Mouse (Mus musculus) hindbrain, embryonic 16.5 days (tissue): ENCODE data around the gene Vmn1r176. TPM values are rescaled to one million over a fixed set of nuclear protein-coding genes. Genes with fewer than 3 reads are reported as not detected.
"Not testable (repeated sequence)": the region's sequence is repeated elsewhere in the genome, so short reads cannot be mapped to it uniquely, and the experiment has no call there.

Source experiments
- ATAC-seq: fragments of 200-750 bp; cut with Nextera tagmentation; 2 replicates; pipeline ENCODE4 v1.8.0; 2017; ENCODE audit warnings: moderate TSS enrichment, moderate library complexity
- H3K27ac ChIP-seq: fragments of 300-500 bp; sonication (generic); 2 replicates; pipeline ENCODE4 v1.5.1; 2014; ENCODE audit warnings: low read depth, mild to moderate bottlenecking, control low read depth, low read length, moderate library complexity
- H3K27me3 ChIP-seq: fragments of 300-500 bp; sonication (generic); replicated peaks from 2 replicates; pipeline ENCODE4 v1.6.1; 2014; ENCODE audit warnings: low read length; ENCODE audit not compliant: control insufficient read depth, insufficient read depth
- H3K36me3 ChIP-seq: fragments of 300-500 bp; sonication (generic); 2 replicates; pipeline ENCODE4 v1.6.1; 2014; ENCODE audit warnings: mild to moderate bottlenecking, low read length, moderate library complexity, mixed read lengths; ENCODE audit not compliant: control insufficient read depth, insufficient read depth
- H3K4me1 ChIP-seq: fragments of 300-500 bp; sonication (generic); 2 replicates; pipeline ENCODE4 v1.6.1; 2014; ENCODE audit warnings: low read depth, low read length; ENCODE audit not compliant: control insufficient read depth, insufficient read depth
- H3K4me2 ChIP-seq: fragments of 300-500 bp; sonication (generic); 2 replicates; pipeline ENCODE4 v1.6.1; 2014; ENCODE audit warnings: mild to moderate bottlenecking, low read length, control low read depth, moderate library complexity
- H3K4me3 ChIP-seq: fragments of 300-500 bp; sonication (generic); 2 replicates; pipeline ENCODE4 v1.5.1; 2014; ENCODE audit warnings: mild to moderate bottlenecking, low read length, control low read depth, moderate library complexity
- H3K9ac ChIP-seq: fragments of 300-500 bp; sonication (generic); 2 replicates; pipeline ENCODE4 v1.6.1; 2014; ENCODE audit warnings: low read depth, mild to moderate bottlenecking, control low read depth, low read length, moderate library complexity
- H3K9me3 ChIP-seq: fragments of 300-500 bp; sonication (generic); 2 replicates; pipeline ENCODE4 v1.6.1; 2014; ENCODE audit warnings: mild to moderate bottlenecking, low read length, moderate library complexity; ENCODE audit not compliant: control insufficient read depth
- WGBS: fragments of 180-500 bp; shearing (Covaris S2); extraction: QIAGEN DNeasy Blood & Tissue Kit; methylation state at CpG from one replicate; pipeline ENCODE4 v1.1.7; 2014; 5-methylcytosine and 5-hydroxymethylcytosine counted together
- polyA plus RNA-seq: library from polyadenylated mRNA; unstranded; fragments of >200 nt; fragmentation: Nextera tagmentation; extraction: Ambion mirVana; gene quantifications from 2 replicates; pipeline ENCODE4 v1.2.1, GENCODE M21; 2015

Vmn1r176 gene
- not detected in 2 replicates for polyA plus RNA-seq

DNA sequence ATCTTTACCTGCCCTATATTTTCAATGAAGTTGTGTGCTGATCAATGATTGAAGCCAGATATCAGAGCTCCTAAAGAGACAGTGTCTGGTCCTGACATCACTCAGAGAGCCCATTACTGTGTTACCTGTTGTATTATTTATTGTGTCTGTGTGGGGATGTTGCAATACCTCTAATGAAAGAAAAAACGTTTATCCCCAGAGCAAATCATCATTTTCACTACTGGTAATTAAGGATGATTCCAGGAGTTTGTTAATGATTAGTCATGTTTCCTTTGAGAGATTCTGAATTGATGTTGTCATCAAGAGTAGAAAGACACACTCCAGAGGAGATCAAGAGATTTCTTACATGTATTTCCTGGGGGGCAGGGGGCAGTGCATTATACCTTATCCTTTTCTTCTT is at the start of gene Vmn1r176:
Vmn1r176 (minus strand) TSS at position 101 of the 400 bp plus-strand sequence.
- WGBS = no CpG with 5 or more reads among the region's 1 CpGs
- not testable (repeated sequence) for H3K27ac ChIP-seq, H3K9me3 ChIP-seq, H3K36me3 ChIP-seq, H3K4me1 ChIP-seq, H3K4me2 ChIP-seq, H3K9ac ChIP-seq, H3K27me3 ChIP-seq, H3K4me3 ChIP-seq, ATAC-seq

DNA sequence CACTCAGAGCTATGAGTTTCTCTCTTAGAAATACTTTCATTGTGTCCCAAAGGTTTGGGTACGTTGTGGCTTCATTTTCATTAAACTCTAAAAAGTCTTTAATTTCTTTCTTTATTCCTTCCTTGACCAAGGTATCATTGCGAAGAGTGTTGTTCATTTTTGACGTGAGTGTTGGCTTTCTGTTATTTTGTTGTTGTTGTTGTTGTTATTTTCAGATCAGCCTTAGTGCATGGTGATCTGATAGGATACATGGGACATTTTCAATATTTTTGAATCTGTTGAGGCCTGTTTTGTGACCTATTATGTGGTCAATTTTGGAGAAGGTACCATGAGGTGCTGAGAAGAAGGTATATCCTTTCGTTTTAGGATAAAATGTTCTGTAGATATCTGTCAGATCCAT is 39.7 kb upstream of the Vmn1r176 start:
- 63% methylated on average over 3 of the region's 4 CpGs for WGBS
- not testable (repeated sequence) for H3K4me1 ChIP-seq, ATAC-seq

DNA sequence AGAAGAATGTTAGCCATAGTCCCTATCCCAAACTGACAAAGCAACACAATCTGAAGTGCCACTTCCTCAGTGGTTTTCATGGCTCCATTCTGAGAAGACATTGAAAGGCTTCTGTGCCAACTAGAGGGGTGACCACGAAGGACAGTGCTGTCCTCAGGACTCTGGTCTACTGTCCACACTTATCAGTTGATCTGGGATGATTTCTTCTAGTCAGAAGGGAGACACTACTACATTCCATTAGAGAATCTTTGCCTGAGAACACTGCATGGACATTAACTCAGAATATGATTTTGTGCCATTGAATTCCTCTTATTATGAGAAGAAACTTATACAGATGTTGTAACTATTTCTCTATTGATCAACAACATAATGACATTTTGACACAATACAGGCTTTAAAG is 29.2 kb upstream of the Vmn1r176 start, which contains the start of gene Vmn1r177:
Vmn1r177 (minus strand) TSS at position 101 of the 400 bp plus-strand sequence.
- not testable (repeated sequence) for H3K4me1 ChIP-seq, H3K4me3 ChIP-seq, H3K4me2 ChIP-seq, H3K9me3 ChIP-seq, H3K27ac ChIP-seq, ATAC-seq, H3K27me3 ChIP-seq, H3K9ac ChIP-seq, H3K36me3 ChIP-seq
- 11% methylated on average over 1 of the region's 1 CpGs for WGBS

More for the DNA sequence above, 39.7 kb upstream of the Vmn1r176 start:
- not testable (repeated sequence) for H3K4me2 ChIP-seq, H3K36me3 ChIP-seq, H3K9ac ChIP-seq, H3K4me3 ChIP-seq, H3K9me3 ChIP-seq, H3K27ac ChIP-seq, H3K27me3 ChIP-seq

DNA sequence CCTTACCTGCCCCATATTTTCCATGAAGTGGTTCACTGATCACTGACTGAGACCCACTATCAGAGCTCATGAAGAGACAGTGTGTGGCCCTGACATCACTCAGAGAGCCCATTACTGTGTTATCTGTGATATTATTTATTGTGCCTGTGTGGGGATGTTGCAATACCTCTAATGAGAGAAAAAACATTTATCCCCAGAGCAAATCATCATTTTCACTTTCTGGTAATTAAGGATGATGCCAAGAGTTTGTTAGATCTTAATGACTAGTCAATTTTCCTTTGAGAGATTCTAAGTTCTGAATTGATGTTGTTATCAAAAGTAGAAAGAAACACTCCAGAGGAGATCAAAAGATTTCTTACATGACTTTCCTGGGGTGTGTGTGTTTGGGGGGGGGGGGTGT is 26.6 kb downstream of the Vmn1r176 start, which contains the start of gene Vmn1r175:
Vmn1r175 (minus strand) TSS at position 101 of the 400 bp plus-strand sequence.
- not testable (repeated sequence) for H3K27ac ChIP-seq, H3K4me3 ChIP-seq, H3K9ac ChIP-seq, H3K4me1 ChIP-seq, H3K9me3 ChIP-seq, ATAC-seq, H3K27me3 ChIP-seq, H3K4me2 ChIP-seq, H3K36me3 ChIP-seq

- Histone ChIP-seq H3K27me3 (no peaks in the 10 kb centered on the region), H3K9me3 (peaks cover 37% of the 10 kb centered on the region), H3K36me3 (no peaks in the 10 kb centered on the region), H3K27ac (no peak overlapping the region), H3K4me3 (no peak overlapping the region), H3K4me2 (no peak overlapping the region), H3K9ac (no peak overlapping the region), H3K4me1 (no peaks in the 10 kb centered on the region)
- ATAC-seq = no peak
- WGBS = 80% methylated on average over 6 of the region's 6 CpGs
Measured at GRCm38 (mm10) chr7:23784526-23784925, 52.6 kb downstream of the Vmn1r176 start.

Other genes starting within 250 kb of the Vmn1r176 start
- gene Vmn1r170, start 231.2 kb downstream of the Vmn1r176 start, polyA plus RNA-seq = not detected in 2 replicates
- not detected in 2 replicates for gene Vmn1r171, start 206.7 kb downstream of the Vmn1r176 start, polyA plus RNA-seq
- not detected in 2 replicates for gene Vmn1r172, start 179.1 kb downstream of the Vmn1r176 start, polyA plus RNA-seq
- not detected in 2 replicates for gene Vmn1r173, start 136.7 kb downstream of the Vmn1r176 start, polyA plus RNA-seq
- not detected in 2 replicates for gene Vmn1r174, start 85.1 kb downstream of the Vmn1r176 start, polyA plus RNA-seq
- gene Vmn1r175, start 26.7 kb downstream of the Vmn1r176 start, polyA plus RNA-seq = not detected in 2 replicates
- gene Vmn1r177, start 29.1 kb upstream of the Vmn1r176 start, polyA plus RNA-seq = not detected in 2 replicates
- gene Vmn1r178, start 54.6 kb upstream of the Vmn1r176 start, polyA plus RNA-seq = not detected in 2 replicates
- gene Vmn1r179, start 89.6 kb upstream of the Vmn1r176 start, polyA plus RNA-seq = not detected in 2 replicates
- not detected in 2 replicates for gene Vmn1r180, start 113.3 kb upstream of the Vmn1r176 start, polyA plus RNA-seq
- gene Vmn1r181, start 137.2 kb upstream of the Vmn1r176 start, polyA plus RNA-seq = not detected in 2 replicates
- not detected in 2 replicates for gene V1rd19, start 164.3 kb upstream of the Vmn1r176 start, polyA plus RNA-seq
- not detected in 2 replicates for gene Vmn1r183, start 215.9 kb upstream of the Vmn1r176 start, polyA plus RNA-seq
- 32.1 and 37.8 TPM in 2 replicates for gene Zfp180, start 244.6 kb upstream of the Vmn1r176 start, polyA plus RNA-seq